Mouse (Mus musculus): ENCODE results near the gene Smyd2.

The Smyd2 gene

DNA sequence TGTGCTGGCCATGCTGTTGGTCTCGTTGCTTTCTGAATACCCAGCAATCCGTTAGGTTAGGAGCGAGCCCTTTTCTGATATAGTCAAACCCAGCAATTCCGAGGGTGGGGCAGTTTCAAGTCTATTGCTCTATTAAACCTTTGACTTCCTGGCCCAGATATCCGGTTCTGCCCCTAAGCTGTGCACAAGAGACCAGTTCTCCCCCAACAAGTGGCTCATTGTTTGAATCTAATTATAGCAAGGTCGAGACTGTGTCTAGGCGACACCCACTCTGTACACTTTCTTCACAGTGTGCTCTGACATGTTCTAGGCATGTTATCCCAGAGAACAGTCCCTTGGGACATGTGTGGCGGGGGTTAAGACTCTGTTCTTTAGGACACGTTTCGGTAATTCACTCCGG, 72.6 kb downstream of the Smyd2 start:
- in situ Hi-C loops (cut with MseI, MboI) = no loop called here

DNA sequence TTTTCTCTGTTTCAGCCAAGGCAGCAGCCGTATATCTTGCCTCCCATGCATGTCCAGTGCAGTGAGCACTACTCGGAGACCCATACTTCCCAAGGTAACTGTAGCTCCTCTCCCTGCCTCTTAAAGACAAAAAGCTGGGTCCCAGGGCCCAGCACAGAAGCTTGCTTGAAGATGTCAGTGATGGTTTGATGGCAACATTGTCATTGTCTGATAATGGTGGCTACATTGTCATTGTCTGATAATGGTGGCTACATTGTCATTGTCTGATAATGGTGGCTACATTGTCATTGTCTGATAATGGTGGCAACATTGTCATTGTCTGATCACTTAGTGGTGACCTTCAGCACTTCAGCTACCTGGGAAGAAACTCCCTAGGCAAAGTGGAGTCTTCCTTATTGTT, 75.8 kb downstream of the Smyd2 start:
- in situ Hi-C loops (cut with MseI, MboI) = no loop called here

DNA sequence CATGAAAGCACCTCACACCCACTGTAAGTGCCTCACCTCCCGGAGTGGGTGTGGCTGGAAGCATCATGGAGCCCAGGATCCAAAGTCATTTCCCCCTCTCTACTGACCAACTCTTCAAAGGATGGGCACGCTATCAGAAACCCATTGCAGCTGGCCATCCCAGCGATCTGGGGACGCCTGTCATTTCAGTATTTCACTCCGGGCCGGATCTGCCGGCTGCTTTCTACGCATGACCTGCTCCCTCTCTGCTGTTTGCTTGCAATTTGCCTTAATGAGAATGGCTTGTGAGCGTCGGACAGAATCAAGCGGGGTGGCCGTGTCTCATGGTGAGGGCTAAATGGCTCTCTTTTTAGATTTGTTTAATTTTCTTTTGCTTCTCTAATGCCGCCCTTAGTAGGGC, 88.0 kb downstream of the Smyd2 start:
- in situ Hi-C loops (cut with MseI, MboI) = no loop called here

DNA sequence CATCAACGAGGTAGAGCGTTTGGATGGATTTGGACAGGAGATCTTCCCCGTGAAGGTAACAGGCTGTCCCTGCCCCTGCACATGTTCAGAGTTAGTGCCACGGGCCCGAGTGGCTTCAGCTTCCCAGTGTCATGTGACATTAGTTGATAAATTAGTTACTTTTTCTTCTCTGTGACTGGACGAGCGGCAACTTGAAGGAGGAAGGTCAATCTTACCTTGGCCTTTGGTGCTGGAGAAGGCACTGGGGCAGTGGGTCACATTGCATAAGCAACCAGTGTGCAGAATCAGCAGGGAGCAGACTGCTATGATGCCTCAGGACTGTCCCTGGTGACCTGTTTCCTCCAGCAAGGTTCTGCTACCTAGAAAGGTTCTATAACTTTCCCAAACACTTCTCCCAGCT, 88.8 kb downstream of the Smyd2 start:
- in situ Hi-C loops (cut with MseI, MboI) = no loop called here

DNA sequence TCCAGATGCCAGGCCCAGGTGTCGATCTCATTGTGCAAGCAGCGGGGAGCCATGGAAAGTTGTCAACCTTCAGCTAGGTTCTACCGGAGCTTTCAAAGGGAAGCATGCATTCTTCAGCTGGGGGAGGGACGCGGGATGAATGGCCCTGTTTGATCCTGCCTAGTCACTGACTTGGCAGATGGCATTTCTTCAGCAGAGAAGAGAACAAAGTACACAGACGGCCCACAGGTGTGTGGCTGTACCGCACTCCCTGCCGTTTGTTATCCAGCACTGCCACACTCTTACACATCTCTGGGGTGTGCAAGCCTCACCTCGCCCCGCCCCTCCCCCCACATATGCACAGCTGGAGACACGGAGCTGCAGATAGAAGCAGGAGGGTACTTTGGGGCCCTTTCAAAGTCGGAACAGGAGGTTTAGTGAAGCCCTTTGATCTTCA, 91.3 kb downstream of the Smyd2 start:
- in situ Hi-C loops (cut with MseI, MboI) = no loop called here

Data from mouse trophoblast stem cell (cell line).